Mouse (Mus musculus): ENCODE measurements around the gene Abcc3.
A peak's percentile ranks its signal among the peaks of the same experiment; 100 is the strongest.

Abcc3 gene

GRCm38 (mm10) chr11:94322636-94323035 is 70.2 kb downstream of the Abcc3 start:
- DNase-seq = no peak

GRCm38 (mm10) chr11:94321931-94322400 is 70.8 kb downstream of the Abcc3 start, which contains the start of gene Luc7l3:
Luc7l3 (minus strand) TSS chr11:94321988.
- peak; percentile 94 for DNase-seq

GRCm38 (mm10) chr11:94320969-94321930 is 71.5 kb downstream of the Abcc3 start:
- no peak for DNase-seq

GRCm38 (mm10) chr11:94318056-94318455 is 74.7 kb downstream of the Abcc3 start:
- DNase-seq = no peak

- DNase-seq = no peak
These were observed 75.3 kb downstream of the Abcc3 start for GRCm38 (mm10) chr11:94317515-94317914.

- DNase-seq = no peak
These were observed 75.8 kb downstream of the Abcc3 start for GRCm38 (mm10) chr11:94317014-94317413.

- DNase-seq = no peak
These were observed 76.3 kb downstream of the Abcc3 start for GRCm38 (mm10) chr11:94316528-94316927.

- no peak for DNase-seq
These were observed 77.5 kb downstream of the Abcc3 start for GRCm38 (mm10) chr11:94315308-94315707.

- no peak for DNase-seq
These were observed 78.6 kb downstream of the Abcc3 start for GRCm38 (mm10) chr11:94314098-94314652.

GRCm38 (mm10) chr11:94312733-94313132 is 80.1 kb downstream of the Abcc3 start:
- no peak for DNase-seq

- no peak for DNase-seq
These were observed 97.6 kb downstream of the Abcc3 start for GRCm38 (mm10) chr11:94294996-94295845.

Measured in right cerebral cortex, postnatal 25 days (tissue).